ENCODE assay signal across 9 mouse cellular contexts in the genomic region with DNA sequence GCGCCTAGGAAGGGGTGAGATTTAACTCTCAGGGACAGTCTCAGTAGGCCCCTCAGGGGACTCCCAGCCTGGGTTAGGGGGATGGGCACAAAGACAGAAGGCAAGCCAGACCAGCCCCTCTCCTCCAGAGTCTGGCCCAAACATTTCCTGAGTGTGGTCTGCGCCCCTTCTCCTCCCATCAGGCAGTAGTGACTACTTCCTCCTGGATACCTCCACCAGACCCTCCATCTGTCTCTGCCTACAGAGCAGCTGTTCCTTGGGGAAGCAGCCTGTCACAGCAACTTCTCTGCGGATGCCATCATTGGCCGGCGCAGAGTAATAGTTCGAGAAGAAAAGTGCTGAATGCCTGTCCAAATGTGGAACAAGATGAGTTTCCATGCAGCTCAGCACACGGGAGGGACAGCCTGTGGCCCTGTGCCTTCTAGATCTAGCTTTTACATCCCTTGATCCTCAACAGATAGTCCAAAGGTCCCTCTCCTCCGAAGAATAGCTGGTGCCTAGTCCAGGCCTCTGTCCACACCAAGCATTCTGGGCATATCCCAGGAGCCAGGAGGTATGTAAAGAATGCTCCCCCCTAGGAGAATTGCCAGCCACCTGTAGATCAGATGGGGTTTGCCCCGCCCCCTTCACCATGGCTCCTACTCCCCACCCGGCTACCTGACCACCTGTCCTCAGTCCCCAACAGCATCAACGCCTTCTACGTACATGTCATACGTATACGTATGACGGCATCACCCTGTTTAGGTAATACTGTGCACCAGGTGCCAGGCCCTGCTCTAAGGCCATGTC. TPM values are rescaled to one million over a fixed set of nuclear protein-coding genes. Genes with fewer than 3 reads are reported as not detected.
A peak's percentile ranks its signal among the peaks of the same experiment; 100 is the strongest.
DNase-seq lines count a peak whose midpoint lies in the region; ATAC-seq and TF ChIP-seq lines count a peak whose summit lies in the region.
"Had no signal": no experiment of that assay in that cellular context is flagged by ENCODE, and none has a peak within 500 bp of the region (broad histone marks: within the 10 kb centered on the region; RNA-seq: fewer than 3 reads in every experiment).

No protein-coding gene starts in this region.

- H3K4me1 ChIP-seq in hindbrain, postnatal 0 days (ENCODE audit: insufficient read depth, low read length), result no peaks in the 10 kb centered on the region; the same call in 1 of the 2 replicates
- H3K4me1 ChIP-seq in hindbrain, embryonic 11.5 days (replicated peaks; ENCODE audit: control insufficient read depth, insufficient read depth, low read length), result no peaks in the 10 kb centered on the region; the same call in 1 of the 2 replicates
- peaks cover 22% of the 10 kb centered on the region for H3K4me1 ChIP-seq in embryonic facial prominence, embryonic 15.5 days

- H3K9me3 ChIP-seq in hindbrain, postnatal 0 days (ENCODE audit: low read length), result no peaks in the 10 kb centered on the region
- H3K9me3 ChIP-seq in hindbrain, embryonic 11.5 days (ENCODE audit: control insufficient read depth, low read length), result no peaks in the 10 kb centered on the region
- H3K9me3 ChIP-seq in embryonic facial prominence, embryonic 15.5 days (replicated peaks), result no peaks in the 10 kb centered on the region
- H3K9me3 ChIP-seq: megakaryocyte, embryonic 14.5 days had no signal

- TF ChIP-seq CTCF in hindbrain, postnatal 0 days (IDR thresholded peaks at IDR 0.05; ENCODE audit: low read depth), result no peak

- peak; percentile 46 for ATAC-seq in hindbrain, postnatal 0 days
- ATAC-seq in hindbrain, embryonic 11.5 days (ENCODE audit: low FRiP score), result no peak
- no peak for ATAC-seq in embryonic facial prominence, embryonic 15.5 days (ENCODE audit: insufficient number of reproducible peaks, low FRiP score, low TSS enrichment, low read depth)

- H3K4me3 ChIP-seq in hindbrain, postnatal 0 days (ENCODE audit: low read length), result no peak overlapping the region
- H3K4me3 ChIP-seq in hindbrain, embryonic 11.5 days (ENCODE audit: low read depth, low read length), result no peak overlapping the region
- no peak overlapping the region for H3K4me3 ChIP-seq in embryonic facial prominence, embryonic 15.5 days (replicated peaks)

- peak; percentile 22 for DNase-seq in hindbrain, postnatal 0 days (ENCODE audit: low spot score)
- DNase-seq in hindbrain, embryonic 11.5 days (ENCODE audit: low spot score), result no peak
- DNase-seq in brain, adult 2 months (ENCODE audit: low read depth, low spot score), result peak; percentile 77
- peak; percentile 79 to 81 for DNase-seq in layer of hippocampus, postnatal 36 days
- DNase-seq in thymus, postnatal 10 days (ENCODE audit: low spot score in 2 of 2), result no peak
- DNase-seq in cerebellum, adult 9-10 months, result no peak
- no peak for DNase-seq in thymus, postnatal 0 days (ENCODE audit: low spot score)

- H3K27ac ChIP-seq in hindbrain, postnatal 0 days, result no peak overlapping the region; the same call in 1 of the 2 replicates
- no peak overlapping the region for H3K27ac ChIP-seq in hindbrain, embryonic 11.5 days (ENCODE audit: low read depth, low read length)
- 0 out of 2 replicates have a peak overlapping the region, but pooled peaks have one; percentile 28 for H3K27ac ChIP-seq in embryonic facial prominence, embryonic 15.5 days (replicated peaks)

- H3K9ac ChIP-seq in hindbrain, postnatal 0 days (replicated peaks; ENCODE audit: low read length), result no peak overlapping the region
- no peak overlapping the region for H3K9ac ChIP-seq in hindbrain, embryonic 11.5 days (ENCODE audit: low read depth, low read length)
- no peak overlapping the region for H3K9ac ChIP-seq in embryonic facial prominence, embryonic 15.5 days

- H3K27me3 ChIP-seq in hindbrain, postnatal 0 days (ENCODE audit: insufficient read depth, low read length), result no peaks in the 10 kb centered on the region
- H3K27me3 ChIP-seq in hindbrain, embryonic 11.5 days (ENCODE audit: control insufficient read depth, insufficient read depth, low read length), result no peaks in the 10 kb centered on the region
- no peaks in the 10 kb centered on the region for H3K27me3 ChIP-seq in embryonic facial prominence, embryonic 15.5 days

- no peaks in the 10 kb centered on the region for H3K36me3 ChIP-seq in hindbrain, postnatal 0 days (ENCODE audit: insufficient read depth, low read length)
- H3K36me3 ChIP-seq in hindbrain, embryonic 11.5 days (ENCODE audit: control insufficient read depth, insufficient read depth, low read length), result no peaks in the 10 kb centered on the region
- no peaks in the 10 kb centered on the region for H3K36me3 ChIP-seq in embryonic facial prominence, embryonic 15.5 days

- H3K4me2 ChIP-seq in hindbrain, postnatal 0 days (ENCODE audit: low read depth, low read length), result no peak overlapping the region
- no peak overlapping the region for H3K4me2 ChIP-seq in hindbrain, embryonic 11.5 days (replicated peaks; ENCODE audit: low read depth, low read length)
- no peak overlapping the region for H3K4me2 ChIP-seq in embryonic facial prominence, embryonic 15.5 days (replicated peaks)

- 87% methylated on average over 15 of the region's 15 CpGs for WGBS in hindbrain, postnatal 0 days
- 88% methylated on average over 15 of the region's 15 CpGs for WGBS in hindbrain, embryonic 11.5 days
- 75% methylated on average over 15 of the region's 15 CpGs for WGBS in embryonic facial prominence, embryonic 15.5 days

RNA-seq across cellular contexts. Expression of gene Klhl3, which starts 44.8 kb away (rescaled TPM):
- total RNA-seq in hindbrain, postnatal 0 days (2014; rRNA removed), result 9.9 and 10.2 TPM in 2 replicates
- polyA plus RNA-seq in hindbrain, postnatal 0 days (2015; fragmentation: Nextera tagmentation; extraction: Ambion mirVana), result 10.6 and 11.1 TPM in 2 replicates
- polyA plus RNA-seq in hindbrain, embryonic 11.5 days (2014; fragmentation: Nextera tagmentation; extraction: Ambion mirVana), result 3.8 and 3.9 TPM in 2 replicates
- 3.6 and 3.8 TPM in 2 replicates for polyA plus RNA-seq in embryonic facial prominence, embryonic 15.5 days (2015; fragmentation: Nextera tagmentation; extraction: Ambion mirVana)
- total RNA-seq in layer of hippocampus, postnatal 36 days (2021), result 10 to 100 TPM; 50.4 to 52.7 TPM
- 1.4 and 1.8 TPM in 2 replicates for polyA plus RNA-seq in thymus, postnatal 0 days (2015; fragmentation: Nextera tagmentation; extraction: Ambion mirVana)

RNA-seq across cellular contexts. Expression of gene Hnrnpa0, which starts 59.7 kb away (rescaled TPM):
- total RNA-seq in hindbrain, postnatal 0 days (2014; rRNA removed), result 178 and 184 TPM in 2 replicates
- polyA plus RNA-seq in hindbrain, postnatal 0 days (2015; fragmentation: Nextera tagmentation; extraction: Ambion mirVana), result 56.8 and 64.4 TPM in 2 replicates
- polyA plus RNA-seq in hindbrain, embryonic 11.5 days (2014; fragmentation: Nextera tagmentation; extraction: Ambion mirVana), result 56.9 and 61.9 TPM in 2 replicates
- polyA plus RNA-seq in embryonic facial prominence, embryonic 15.5 days (2015; fragmentation: Nextera tagmentation; extraction: Ambion mirVana), result 32.8 and 33.5 TPM in 2 replicates
- total RNA-seq in layer of hippocampus, postnatal 36 days (2021), result 100 to 1,000 TPM; 112 to 119 TPM
- polyA plus RNA-seq in thymus, postnatal 0 days (2015; fragmentation: Nextera tagmentation; extraction: Ambion mirVana), result 41.9 and 52.6 TPM in 2 replicates

Comparison
In these comparisons a context has a peak if more than half of its experiments do, and no peak if none do; other contexts are left out.
1. DNase-seq: peak in hindbrain, postnatal 0 days (single experiment), brain, adult 2 months (single experiment) and layer of hippocampus, postnatal 36 days (2 of 2); none in hindbrain, embryonic 11.5 days (single experiment), thymus, postnatal 10 days (0 of 2), cerebellum, adult 9-10 months (single experiment) and thymus, postnatal 0 days (single experiment).